Mouse (Mus musculus) embryonic facial prominence, embryonic 15.5 days (tissue): ENCODE results near the gene Got1. TPM values are rescaled to one million over a fixed set of nuclear protein-coding genes. Genes with fewer than 3 reads are reported as not detected.
A peak's percentile ranks its signal among the peaks of the same experiment; 100 is the strongest.
"Not testable (repeated sequence)": the region's sequence is repeated elsewhere in the genome, so short reads cannot be mapped to it uniquely, and the experiment has no call there.

Source experiments
- ATAC-seq: fragments of 200-750 bp; cut with Nextera tagmentation; 2 replicates; pipeline ENCODE4 v1.8.0; 2017; ENCODE audit warnings: low read depth, moderate TSS enrichment; ENCODE audit not compliant: insufficient number of reproducible peaks, low FRiP score, low TSS enrichment
- H3K27ac ChIP-seq: fragments of 300-500 bp; sonication (generic); replicated peaks from 2 replicates; pipeline ENCODE4 v1.5.1; 2015; ENCODE audit warnings: mild to moderate bottlenecking, inconsistent platforms
- H3K27me3 ChIP-seq: fragments of 300-500 bp; sonication (generic); 2 replicates; pipeline ENCODE4 v1.6.1; 2015; ENCODE audit warnings: inconsistent platforms
- H3K36me3 ChIP-seq: fragments of 300-500 bp; sonication (generic); 2 replicates; pipeline ENCODE4 v1.6.1; 2015; ENCODE audit warnings: mild to moderate bottlenecking, inconsistent platforms
- H3K4me1 ChIP-seq: fragments of 300-500 bp; sonication (generic); 2 replicates; pipeline ENCODE4 v1.6.1; 2015; ENCODE audit warnings: inconsistent platforms
- H3K4me2 ChIP-seq: fragments of 300-500 bp; sonication (generic); replicated peaks from 2 replicates; pipeline ENCODE4 v1.6.1; 2015; ENCODE audit warnings: mild to moderate bottlenecking, inconsistent platforms
- H3K4me3 ChIP-seq: fragments of 300-500 bp; sonication (generic); replicated peaks from 2 replicates; pipeline ENCODE4 v1.5.1; 2015; ENCODE audit warnings: mild to moderate bottlenecking, inconsistent platforms
- H3K9ac ChIP-seq: fragments of 300-500 bp; sonication (generic); 2 replicates; pipeline ENCODE4 v1.6.1; 2015; ENCODE audit warnings: inconsistent platforms
- H3K9me3 ChIP-seq: fragments of 300-500 bp; sonication (generic); replicated peaks from 2 replicates; pipeline ENCODE4 v1.6.1; 2016; ENCODE audit warnings: inconsistent platforms
- WGBS: fragments of 180-500 bp; shearing (Covaris S2); methylation state at CpG from one replicate; pipeline ENCODE4 v1.1.7; 2015; 5-methylcytosine and 5-hydroxymethylcytosine counted together
- polyA plus RNA-seq: library from polyadenylated mRNA; unstranded; fragments of >200 nt; fragmentation: Nextera tagmentation; extraction: Ambion mirVana; gene quantifications from 2 replicates; pipeline ENCODE4 v1.2.1, GENCODE M21; 2015

The Got1 gene
- polyA plus RNA-seq, 1 experiment from 2014 or later: 31.9 TPM

- peaks cover 26% of the 10 kb centered on the region for H3K36me3 ChIP-seq
- no peak overlapping the region for H3K9ac ChIP-seq
- no peaks in the 10 kb centered on the region for H3K9me3 ChIP-seq
- WGBS: 91% methylated on average over 14 of the region's 14 CpGs
- no peak overlapping the region for H3K4me2 ChIP-seq
- H3K27ac ChIP-seq: no peak overlapping the region
- no peaks in the 10 kb centered on the region for H3K4me1 ChIP-seq
- ATAC-seq: no peak
- no peak overlapping the region for H3K4me3 ChIP-seq
- no peaks in the 10 kb centered on the region for H3K27me3 ChIP-seq
These were observed 13.8 kb downstream of the Got1 start for GRCm38 (mm10) chr19:43510436-43511220.

DNA sequence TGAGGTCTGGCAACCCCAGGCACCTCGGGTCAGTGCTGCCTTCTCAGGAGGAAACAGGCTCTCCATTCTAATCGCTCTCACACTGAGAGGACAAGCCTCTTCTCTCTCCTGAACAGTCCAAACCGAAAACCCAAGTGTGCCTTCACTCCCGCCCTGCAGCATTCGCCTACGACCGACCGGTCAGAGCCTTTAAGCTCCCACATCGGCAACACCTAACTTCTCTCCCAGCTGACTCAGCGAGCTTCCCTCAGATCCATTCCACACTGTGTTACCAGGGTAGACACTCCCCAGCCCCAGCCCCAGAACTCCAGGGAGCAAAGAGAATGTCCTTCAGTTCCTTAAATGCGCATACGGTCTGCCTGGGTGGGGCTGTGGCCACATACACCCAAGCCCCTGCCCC is 19.0 kb downstream of the Got1 start:
- peaks cover 39% of the 10 kb centered on the region for H3K36me3 ChIP-seq

GRCm38 (mm10) chr19:43503593-43503992 is 20.8 kb downstream of the Got1 start:
- H3K27ac ChIP-seq, H3K4me2 ChIP-seq, H3K9ac ChIP-seq, ATAC-seq, H3K27me3 ChIP-seq, H3K4me3 ChIP-seq, H3K4me1 ChIP-seq, H3K9me3 ChIP-seq: not testable (repeated sequence)
- 93% methylated on average over 8 of the region's 9 CpGs for WGBS
- H3K36me3 ChIP-seq: peaks cover 45% of the 10 kb centered on the region

More for the DNA sequence above, 19.0 kb downstream of the Got1 start:
- H3K27me3 ChIP-seq: no peaks in the 10 kb centered on the region
- no peak overlapping the region for H3K4me2 ChIP-seq
- no peak overlapping the region for H3K9ac ChIP-seq
- H3K27ac ChIP-seq: no peak overlapping the region
- H3K4me3 ChIP-seq: no peak overlapping the region
- H3K4me1 ChIP-seq: no peaks in the 10 kb centered on the region
- whole genome bisulfite sequencing: 87% methylated on average over 12 of the region's 12 CpGs
- H3K9me3 ChIP-seq: no peaks in the 10 kb centered on the region
- no peak for ATAC-seq

GRCm38 (mm10) chr19:43502630-43503029 is 21.8 kb downstream of the Got1 start:
- no peak for ATAC-seq
- H3K4me2 ChIP-seq: no peak overlapping the region
- H3K4me3 ChIP-seq: no peak overlapping the region
- H3K27ac ChIP-seq: no peak overlapping the region
- 62% methylated on average over 11 of the region's 11 CpGs for WGBS
- no peak overlapping the region for H3K9ac ChIP-seq
- H3K4me1 ChIP-seq: no peaks in the 10 kb centered on the region
- H3K36me3 ChIP-seq: peaks cover 45% of the 10 kb centered on the region
- no peaks in the 10 kb centered on the region for H3K27me3 ChIP-seq
- H3K9me3 ChIP-seq: no peaks in the 10 kb centered on the region

DNA sequence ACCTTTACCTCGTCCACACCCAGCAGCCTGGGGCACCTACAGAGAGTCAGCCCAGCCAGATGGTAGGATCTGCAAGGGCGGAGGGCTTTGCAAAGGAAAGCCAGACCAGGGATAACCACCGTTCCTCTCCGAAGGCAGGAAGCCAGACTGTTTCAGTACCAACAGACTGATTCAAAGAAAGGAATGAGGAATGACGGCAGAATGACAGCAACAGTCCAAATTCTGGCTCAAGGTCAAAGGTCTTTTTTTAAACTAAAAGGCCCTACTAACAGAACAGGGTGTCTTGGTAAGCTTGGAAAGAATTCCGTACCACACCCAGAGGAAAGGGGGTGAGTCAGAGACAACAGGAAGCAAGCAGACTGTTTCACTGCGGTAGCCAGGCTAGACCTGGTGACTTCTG is 25.5 kb downstream of the Got1 start:
- Histone ChIP-seq H3K9me3 (no peaks in the 10 kb centered on the region), H3K4me3 (no peak overlapping the region), H3K36me3 (peaks cover 26% of the 10 kb centered on the region), H3K4me2 (no peak overlapping the region), H3K4me1 (0 out of 2 replicates have a peak, but pooled peaks cover 6% of the 10 kb centered on the region), H3K9ac (no peak overlapping the region), H3K27me3 (peaks cover 3% of the 10 kb centered on the region; the same call in 1 of the 2 replicates), H3K27ac (no peak overlapping the region)
- 71% methylated on average over 7 of the region's 7 CpGs for WGBS
- ATAC-seq: no peak

- Histone ChIP-seq H3K9ac (no peak overlapping the region), H3K9me3 (no peaks in the 10 kb centered on the region), H3K4me1 (0 out of 2 replicates have a peak, but pooled peaks cover 6% of the 10 kb centered on the region), H3K36me3 (peaks cover 24% of the 10 kb centered on the region), H3K27me3 (peaks cover 3% of the 10 kb centered on the region; the same call in 1 of the 2 replicates), H3K27ac (no peak overlapping the region), H3K4me3 (no peak overlapping the region), H3K4me2 (no peak overlapping the region)
- no peak for ATAC-seq
- 79% methylated on average over 7 of the region's 7 CpGs for WGBS
These were observed 27.0 kb downstream of the Got1 start for GRCm38 (mm10) chr19:43497440-43497839.

GRCm38 (mm10) chr19:43495846-43496245 is 28.6 kb downstream of the Got1 start:
- H3K27ac ChIP-seq: no peak overlapping the region
- peaks cover 14% of the 10 kb centered on the region for H3K36me3 ChIP-seq
- 20% methylated on average over 5 of the region's 5 CpGs for WGBS
- H3K9me3 ChIP-seq: no peaks in the 10 kb centered on the region
- H3K4me1 ChIP-seq: 0 out of 2 replicates have a peak, but pooled peaks cover 6% of the 10 kb centered on the region
- no peak for ATAC-seq
- no peak overlapping the region for H3K4me3 ChIP-seq
- no peak overlapping the region for H3K4me2 ChIP-seq
- H3K27me3 ChIP-seq: peaks cover 3% of the 10 kb centered on the region; the same call in 1 of the 2 replicates
- H3K9ac ChIP-seq: no peak overlapping the region

DNA sequence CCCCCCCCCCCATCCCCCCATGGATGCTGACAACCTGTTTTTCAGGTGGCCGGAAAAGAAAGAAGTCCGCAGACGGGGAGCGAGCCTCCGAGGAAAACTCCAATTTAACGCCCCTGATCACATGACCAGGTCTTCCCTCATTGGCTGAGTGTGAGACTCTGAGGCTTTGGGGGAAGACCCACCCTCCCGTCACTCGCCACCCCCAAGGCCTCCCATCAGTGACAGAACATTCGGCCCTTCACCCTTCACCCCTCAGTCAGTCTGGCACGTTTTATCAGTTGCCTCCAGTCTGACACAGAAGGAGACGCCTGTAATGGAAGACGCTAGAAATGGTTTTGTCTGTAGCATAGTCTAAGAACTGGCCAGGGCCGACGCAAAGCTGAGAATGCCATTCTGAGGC is 29.5 kb downstream of the Got1 start:
- H3K9ac ChIP-seq: no peak overlapping the region
- peaks cover 3% of the 10 kb centered on the region; the same call in 1 of the 2 replicates for H3K27me3 ChIP-seq
- peak overlapping the region; percentile 46 for H3K4me2 ChIP-seq
- H3K4me3 ChIP-seq: peak overlapping the region; percentile 21
- H3K27ac ChIP-seq: no peak overlapping the region
- ATAC-seq: no peak
- H3K4me1 ChIP-seq: 0 out of 2 replicates have a peak, but pooled peaks cover 6% of the 10 kb centered on the region
- peaks cover 5% of the 10 kb centered on the region for H3K36me3 ChIP-seq
- 8% methylated on average over 14 of the region's 14 CpGs for WGBS
- no peaks in the 10 kb centered on the region for H3K9me3 ChIP-seq

- H3K27me3 ChIP-seq: peaks cover 3% of the 10 kb centered on the region; the same call in 1 of the 2 replicates
- H3K4me3 ChIP-seq: no peak overlapping the region
- WGBS: 77% methylated on average over 6 of the region's 6 CpGs
- no peak overlapping the region for H3K27ac ChIP-seq
- no peak for ATAC-seq
- no peaks in the 10 kb centered on the region for H3K9me3 ChIP-seq
- no peak overlapping the region for H3K9ac ChIP-seq
- H3K36me3 ChIP-seq: no peaks in the 10 kb centered on the region
- no peak overlapping the region for H3K4me2 ChIP-seq
- 0 out of 2 replicates have a peak, but pooled peaks cover 6% of the 10 kb centered on the region for H3K4me1 ChIP-seq
These were observed 30.5 kb downstream of the Got1 start for GRCm38 (mm10) chr19:43493878-43494277.

- not testable (repeated sequence) for H3K36me3 ChIP-seq, H3K27me3 ChIP-seq, H3K4me3 ChIP-seq, H3K4me1 ChIP-seq, H3K4me2 ChIP-seq, H3K9me3 ChIP-seq, H3K27ac ChIP-seq, H3K9ac ChIP-seq, ATAC-seq
- WGBS: 65% methylated on average over 1 of the region's 1 CpGs
These were observed 31.1 kb downstream of the Got1 start for GRCm38 (mm10) chr19:43493316-43493715.

- Histone ChIP-seq H3K4me2 (no peak overlapping the region), H3K4me3 (no peak overlapping the region), H3K9me3 (no peaks in the 10 kb centered on the region), H3K4me1 (peaks cover 10% of the 10 kb centered on the region; the same call in 1 of the 2 replicates), H3K27me3 (no peaks in the 10 kb centered on the region), H3K9ac (no peak overlapping the region), H3K36me3 (no peaks in the 10 kb centered on the region), H3K27ac (no peak overlapping the region)
- ATAC-seq: no peak
- 29% methylated on average over 3 of the region's 3 CpGs for WGBS
These were observed 37.0 kb downstream of the Got1 start for GRCm38 (mm10) chr19:43487429-43487828.
